Mouse (Mus musculus): ENCODE results near the gene Dvl2. TPM values are rescaled to one million over a fixed set of nuclear protein-coding genes. Genes with fewer than 3 reads are reported as not detected.
A peak's percentile ranks its signal among the peaks of the same experiment; 100 is the strongest.

The Dvl2 gene
- polyA plus RNA-seq, 1 experiment from 2014 or later: 23.3 TPM

DNA sequence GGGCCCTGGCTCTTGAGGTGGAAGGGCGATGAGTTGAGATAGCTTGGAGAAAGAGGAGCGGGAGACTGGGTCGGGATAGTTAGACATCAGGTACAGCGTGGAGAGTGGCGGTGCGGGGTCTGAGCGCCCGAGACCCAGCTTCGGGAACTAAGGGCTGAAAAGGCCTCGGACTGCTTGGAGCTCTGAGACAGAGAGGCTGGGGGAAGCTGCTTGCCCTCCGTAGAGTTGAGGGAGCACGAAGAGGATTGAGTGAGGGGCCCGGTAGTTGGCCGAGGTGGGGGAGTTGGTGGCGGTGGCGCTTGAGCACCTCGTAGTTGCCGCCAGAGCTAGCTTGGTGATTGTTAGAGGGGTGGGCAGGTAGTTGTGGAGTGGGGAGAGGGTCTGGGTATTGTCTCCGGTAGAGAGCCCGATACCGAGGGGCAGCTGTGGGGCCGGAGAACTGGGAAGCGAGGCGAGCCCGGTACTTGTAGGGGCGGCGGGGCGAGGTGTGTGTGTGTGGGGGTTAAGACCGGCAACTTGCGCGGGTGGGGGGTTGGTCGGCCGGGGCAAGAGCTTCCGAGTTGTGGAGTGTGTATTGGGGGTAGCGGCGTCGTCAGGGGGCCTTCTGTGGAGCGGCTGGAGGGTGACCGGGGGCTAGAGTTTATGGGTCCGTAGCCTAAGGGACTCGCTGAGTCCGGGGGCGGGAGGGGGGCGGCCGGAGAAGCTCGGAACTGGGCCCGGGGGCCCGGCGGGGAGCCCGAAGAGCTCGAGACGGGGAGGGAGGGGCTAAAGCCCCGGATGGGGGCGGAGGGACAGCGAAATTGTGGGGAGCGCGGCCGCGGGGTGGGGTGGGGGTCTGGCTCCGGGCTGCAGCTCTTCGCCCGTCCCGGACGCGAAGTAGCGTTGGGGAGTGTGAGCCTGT lies 4.0 kb upstream of the Dvl2 start:
- WGBS: 1% methylated on average over 66 of the region's 66 CpGs
- Histone ChIP-seq H3K27ac (ENCODE audit: low read depth, low read length) (peak overlapping the region; percentile 99), H3K9ac (ENCODE audit: low read depth, low read length) (peak overlapping the region; percentile 99), H3K4me1 (replicated peaks; ENCODE audit: control insufficient read depth, insufficient read depth, low read length) (peaks cover 26% of the 10 kb centered on the region), H3K4me3 (ENCODE audit: low read depth, low read length) (peak overlapping the region; percentile 97), H3K4me2 (peak overlapping the region; percentile 75), H3K27me3 (replicated peaks; ENCODE audit: control insufficient read depth, insufficient read depth, low read length) (no peaks in the 10 kb centered on the region), H3K36me3 (ENCODE audit: control insufficient read depth, insufficient read depth, low read length) (peaks cover 25% of the 10 kb centered on the region), H3K9me3 (ENCODE audit: control insufficient read depth, low read length) (no peaks in the 10 kb centered on the region)
- peak; percentile 8 for ATAC-seq (replicated peaks; ENCODE audit: low FRiP score)
- peak; percentile 69 for DNase-seq (ENCODE audit: low spot score)

DNA sequence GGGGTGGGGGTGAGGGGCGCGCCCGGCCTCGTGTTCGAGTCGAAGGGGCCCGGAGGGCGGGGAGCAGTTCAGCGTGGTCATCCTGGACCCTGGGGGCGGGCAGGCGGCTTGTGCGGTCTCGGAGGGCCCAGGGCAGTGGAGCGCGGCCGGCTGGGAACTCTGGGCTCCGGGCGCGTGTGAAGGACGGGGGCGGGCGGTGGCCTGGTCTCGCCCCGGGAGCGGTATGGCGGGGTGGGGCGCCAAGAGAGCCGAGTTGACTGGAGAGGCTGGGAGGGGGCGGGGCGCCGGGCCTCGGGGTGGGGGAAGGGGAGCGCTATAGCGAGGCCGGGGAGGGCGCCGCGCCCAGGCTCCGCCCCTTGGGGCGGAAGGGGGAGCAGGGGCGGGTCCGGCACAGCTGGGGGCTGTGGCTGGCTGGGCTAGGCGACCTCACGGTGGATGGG lies 3.3 kb upstream of the Dvl2 start:
- Histone ChIP-seq H3K4me1 (replicated peaks; ENCODE audit: control insufficient read depth, insufficient read depth, low read length) (peaks cover 28% of the 10 kb centered on the region), H3K4me3 (ENCODE audit: low read depth, low read length) (peak overlapping the region; percentile 97), H3K36me3 (ENCODE audit: control insufficient read depth, insufficient read depth, low read length) (peaks cover 25% of the 10 kb centered on the region), H3K9ac (ENCODE audit: low read depth, low read length) (peak overlapping the region; percentile 99), H3K27ac (ENCODE audit: low read depth, low read length) (peak overlapping the region; percentile 99), H3K4me2 (peak overlapping the region; percentile 75), H3K27me3 (replicated peaks; ENCODE audit: control insufficient read depth, insufficient read depth, low read length) (no peaks in the 10 kb centered on the region), H3K9me3 (ENCODE audit: control insufficient read depth, low read length) (no peaks in the 10 kb centered on the region)
- ATAC-seq (replicated peaks; ENCODE audit: low FRiP score) (peak; percentile 74), DNase-seq (ENCODE audit: low spot score) (peak; percentile 92)
- whole genome bisulfite sequencing: 1% methylated on average over 31 of the region's 44 CpGs

DNA sequence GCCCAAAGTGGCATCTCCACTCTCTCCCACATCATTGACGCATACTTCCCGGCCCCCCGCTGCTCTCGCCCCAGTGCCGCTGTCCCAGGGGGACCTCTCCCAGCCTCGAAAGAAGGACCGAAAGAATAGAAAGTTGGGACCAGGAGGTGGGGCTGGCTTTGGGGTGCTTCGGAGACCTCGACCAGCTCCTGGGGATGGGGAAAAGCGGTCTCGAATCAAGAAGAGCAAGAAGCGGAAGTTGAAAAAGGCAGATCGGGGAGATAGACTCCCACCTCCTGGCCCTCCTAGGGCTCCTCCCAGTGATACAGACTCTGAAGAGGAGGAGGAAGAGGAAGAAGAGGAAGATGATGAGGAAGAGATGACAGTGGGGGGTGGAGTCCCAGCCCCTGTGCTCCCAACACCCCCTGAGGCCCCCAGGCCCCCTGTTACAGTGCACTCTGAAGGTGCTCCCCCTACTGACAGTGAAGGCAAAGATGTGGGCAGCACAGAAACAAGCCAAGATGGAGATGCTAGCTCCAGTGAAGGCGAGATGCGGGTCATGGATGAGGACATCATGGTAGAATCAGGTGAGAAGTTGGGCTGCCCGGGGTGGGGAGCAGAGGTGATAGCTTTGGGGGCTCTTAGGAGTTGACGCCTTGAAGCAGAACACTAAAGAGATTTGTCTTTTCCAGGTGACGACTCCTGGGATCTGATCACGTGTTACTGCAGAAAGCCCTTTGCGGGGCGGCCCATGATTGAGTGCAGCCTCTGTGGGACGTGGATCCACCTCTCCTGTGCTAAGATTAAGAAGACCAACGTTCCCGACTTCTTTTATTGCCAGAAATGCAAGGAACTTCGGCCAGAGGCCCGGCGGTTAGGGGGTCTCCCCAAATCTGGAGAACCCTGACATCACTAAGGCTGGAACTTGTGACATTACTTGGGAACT lies 1.6 kb upstream of the Dvl2 start:
- Histone ChIP-seq H3K36me3 (ENCODE audit: control insufficient read depth, insufficient read depth, low read length) (peaks cover 20% of the 10 kb centered on the region), H3K4me2 (no peak overlapping the region; the same call in 1 of the 2 replicates), H3K4me3 (ENCODE audit: low read depth, low read length) (no peak overlapping the region), H3K4me1 (replicated peaks; ENCODE audit: control insufficient read depth, insufficient read depth, low read length) (peaks cover 30% of the 10 kb centered on the region), H3K9ac (ENCODE audit: low read depth, low read length) (no peak overlapping the region), H3K27me3 (replicated peaks; ENCODE audit: control insufficient read depth, insufficient read depth, low read length) (no peaks in the 10 kb centered on the region), H3K9me3 (ENCODE audit: control insufficient read depth, low read length) (no peaks in the 10 kb centered on the region), H3K27ac (ENCODE audit: low read depth, low read length) (0 out of 2 replicates have a peak overlapping the region, but pooled peaks have one; percentile 4)
- 89% methylated on average over 27 of the region's 27 CpGs for whole genome bisulfite sequencing
- ATAC-seq (replicated peaks; ENCODE audit: low FRiP score) (no peak), DNase-seq (ENCODE audit: low spot score) (no peak)

DNA sequence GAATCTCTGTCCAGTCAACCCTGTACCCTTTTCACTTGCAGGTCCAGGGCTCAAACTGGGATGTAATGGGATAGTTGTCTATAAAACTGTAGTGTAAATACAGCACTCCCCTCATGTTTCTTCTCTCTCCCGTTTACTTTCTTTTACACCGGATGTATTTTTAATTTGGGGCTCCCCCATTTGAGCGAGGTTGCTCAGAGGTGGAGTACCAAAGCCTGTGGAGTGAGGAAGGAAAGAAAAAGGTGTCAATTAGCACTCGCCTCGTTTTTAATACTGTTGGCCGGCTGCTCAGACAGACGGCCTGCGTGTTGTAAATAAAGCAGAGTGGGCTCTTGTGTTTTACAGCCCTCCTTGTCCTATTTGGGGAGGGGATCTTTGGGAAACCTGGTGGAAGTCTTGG lies 729 bp upstream of the Dvl2 start:
- WGBS: 84% methylated on average over 8 of the region's 8 CpGs
- Histone ChIP-seq H3K4me1 (replicated peaks; ENCODE audit: control insufficient read depth, insufficient read depth, low read length) (peaks cover 26% of the 10 kb centered on the region), H3K27me3 (replicated peaks; ENCODE audit: control insufficient read depth, insufficient read depth, low read length) (no peaks in the 10 kb centered on the region), H3K9me3 (ENCODE audit: control insufficient read depth, low read length) (no peaks in the 10 kb centered on the region), H3K4me3 (ENCODE audit: low read depth, low read length) (peak overlapping the region; percentile 77; the same call in 1 of the 2 replicates), H3K36me3 (ENCODE audit: control insufficient read depth, insufficient read depth, low read length) (peaks cover 20% of the 10 kb centered on the region), H3K4me2 (peak overlapping the region; percentile 81), H3K27ac (ENCODE audit: low read depth, low read length) (peak overlapping the region; percentile 90; the same call in 1 of the 2 replicates), H3K9ac (ENCODE audit: low read depth, low read length) (no peak overlapping the region)
- DNase-seq (ENCODE audit: low spot score) (no peak), ATAC-seq (replicated peaks; ENCODE audit: low FRiP score) (no peak)

DNA sequence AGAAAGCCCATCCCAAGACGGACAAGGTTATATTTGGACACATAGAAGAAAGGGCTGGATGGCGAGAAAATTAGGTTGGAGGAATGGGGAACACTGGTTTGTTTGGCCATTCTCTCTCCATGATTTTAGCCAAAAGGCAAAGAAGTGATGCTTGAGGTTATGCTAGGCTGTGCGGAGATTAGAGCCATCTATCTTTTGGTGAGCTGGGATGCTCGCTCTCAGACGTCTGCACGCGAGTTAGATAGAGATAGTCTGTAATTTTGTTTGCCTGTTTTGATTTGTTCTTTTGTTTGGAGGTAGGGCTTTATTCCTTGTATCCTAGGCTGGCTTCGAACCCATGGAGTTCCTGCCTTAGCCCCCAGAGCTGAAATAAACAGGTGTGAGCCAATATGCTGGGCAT lies 764 bp downstream of the Dvl2 start:
- DNase-seq (ENCODE audit: low spot score) (no peak), ATAC-seq (replicated peaks; ENCODE audit: low FRiP score) (no peak)
- peaks cover 25% of the 10 kb centered on the region for H3K36me3 ChIP-seq (ENCODE audit: control insufficient read depth, insufficient read depth, low read length)
- peak overlapping the region; percentile 81 for H3K4me2 ChIP-seq
- peaks cover 25% of the 10 kb centered on the region for H3K4me1 ChIP-seq (replicated peaks; ENCODE audit: control insufficient read depth, insufficient read depth, low read length)
- WGBS: 9% methylated on average over 8 of the region's 8 CpGs
- H3K27me3 ChIP-seq (replicated peaks; ENCODE audit: control insufficient read depth, insufficient read depth, low read length): no peaks in the 10 kb centered on the region
- H3K9ac ChIP-seq (ENCODE audit: low read depth, low read length): peak overlapping the region; percentile 74
- no peak overlapping the region; the same call in 1 of the 2 replicates for H3K27ac ChIP-seq (ENCODE audit: low read depth, low read length)
- H3K9me3 ChIP-seq (ENCODE audit: control insufficient read depth, low read length): no peaks in the 10 kb centered on the region
- peak overlapping the region; percentile 77 for H3K4me3 ChIP-seq (ENCODE audit: low read depth, low read length)

DNA sequence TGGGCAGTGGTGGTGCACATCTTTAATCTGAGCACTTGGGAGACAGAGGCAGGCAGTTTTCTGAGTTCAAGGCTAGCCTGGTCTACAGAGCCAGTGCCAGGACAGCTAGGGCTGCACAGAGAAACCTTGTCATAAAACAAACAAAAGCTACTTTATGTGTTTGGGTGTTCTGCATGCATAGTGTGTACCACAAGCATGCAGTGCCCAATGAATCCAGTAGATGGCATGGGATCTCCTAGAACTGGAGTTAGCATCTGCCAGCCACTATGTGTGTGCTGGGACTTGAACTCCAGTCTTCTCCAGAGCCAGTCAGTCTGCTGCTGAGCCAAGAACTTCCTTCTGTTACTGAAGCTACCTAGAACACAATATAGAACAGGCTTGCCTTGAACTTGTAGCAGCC lies 1.5 kb downstream of the Dvl2 start:
- ATAC-seq (replicated peaks; ENCODE audit: low FRiP score) (no peak), DNase-seq (ENCODE audit: low spot score) (no peak)
- peak overlapping the region; percentile 81 for H3K4me2 ChIP-seq
- H3K9me3 ChIP-seq (ENCODE audit: control insufficient read depth, low read length): no peaks in the 10 kb centered on the region
- H3K27ac ChIP-seq (ENCODE audit: low read depth, low read length): no peak overlapping the region
- no peaks in the 10 kb centered on the region for H3K27me3 ChIP-seq (replicated peaks; ENCODE audit: control insufficient read depth, insufficient read depth, low read length)
- H3K4me1 ChIP-seq (replicated peaks; ENCODE audit: control insufficient read depth, insufficient read depth, low read length): peaks cover 25% of the 10 kb centered on the region
- no peak overlapping the region for H3K9ac ChIP-seq (ENCODE audit: low read depth, low read length)
- peaks cover 30% of the 10 kb centered on the region for H3K36me3 ChIP-seq (ENCODE audit: control insufficient read depth, insufficient read depth, low read length)
- H3K4me3 ChIP-seq (ENCODE audit: low read depth, low read length): peak overlapping the region; percentile 77

DNA sequence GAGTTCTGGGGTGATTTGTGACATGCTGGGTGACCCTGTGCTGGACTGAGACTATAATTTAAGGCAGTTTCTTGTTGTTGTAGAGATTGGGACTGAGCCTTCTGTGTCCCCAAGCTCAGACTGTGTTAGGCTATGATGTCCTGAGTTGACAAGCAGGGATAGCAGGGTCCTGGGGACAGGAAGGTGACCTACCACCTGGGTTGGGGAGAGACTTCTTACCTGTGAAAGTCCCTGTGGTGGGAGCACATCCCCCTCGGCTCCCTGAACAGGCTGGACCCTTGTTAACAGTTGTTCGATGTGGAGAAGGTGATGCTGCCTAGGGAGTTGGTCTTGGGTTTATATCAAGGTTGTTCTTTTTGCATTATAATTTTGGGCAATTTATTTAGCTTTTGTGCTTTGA lies 2.1 kb downstream of the Dvl2 start:
- DNase-seq (ENCODE audit: low spot score): no peak
- 84% methylated on average over 2 of the region's 2 CpGs for WGBS
- Histone ChIP-seq H3K4me1 (replicated peaks; ENCODE audit: control insufficient read depth, insufficient read depth, low read length) (peaks cover 22% of the 10 kb centered on the region), H3K4me3 (ENCODE audit: low read depth, low read length) (no peak overlapping the region), H3K9ac (ENCODE audit: low read depth, low read length) (no peak overlapping the region), H3K4me2 (peak overlapping the region; percentile 1; the same call in 1 of the 2 replicates), H3K27me3 (replicated peaks; ENCODE audit: control insufficient read depth, insufficient read depth, low read length) (no peaks in the 10 kb centered on the region), H3K36me3 (ENCODE audit: control insufficient read depth, insufficient read depth, low read length) (peaks cover 32% of the 10 kb centered on the region), H3K27ac (ENCODE audit: low read depth, low read length) (no peak overlapping the region), H3K9me3 (ENCODE audit: control insufficient read depth, low read length) (no peaks in the 10 kb centered on the region)
- ATAC-seq (replicated peaks; ENCODE audit: low FRiP score): no peak

DNA sequence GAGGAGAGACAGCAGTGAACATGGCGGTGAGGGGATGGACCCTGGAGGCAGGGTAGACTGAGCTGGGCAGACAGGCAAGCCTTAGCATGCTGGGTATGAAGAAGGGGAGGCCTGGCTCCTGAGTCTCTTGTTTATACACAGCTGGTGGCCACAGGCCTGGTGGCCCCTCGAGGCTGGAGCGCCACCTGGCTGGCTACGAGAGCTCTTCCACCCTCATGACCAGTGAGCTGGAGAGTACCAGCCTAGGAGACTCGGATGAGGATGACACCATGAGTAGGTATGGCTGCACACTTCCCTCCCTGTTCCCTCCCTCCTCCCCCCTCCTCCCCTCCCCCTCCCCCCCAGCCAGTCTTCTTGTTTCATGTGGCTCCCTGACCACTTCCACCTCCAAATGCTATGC lies 5.1 kb downstream of the Dvl2 start:
- no peak for ATAC-seq (replicated peaks; ENCODE audit: low FRiP score)
- Histone ChIP-seq H3K4me3 (ENCODE audit: low read depth, low read length) (no peak overlapping the region), H3K4me1 (replicated peaks; ENCODE audit: control insufficient read depth, insufficient read depth, low read length) (peaks cover 11% of the 10 kb centered on the region), H3K27me3 (replicated peaks; ENCODE audit: control insufficient read depth, insufficient read depth, low read length) (no peaks in the 10 kb centered on the region), H3K4me2 (no peak overlapping the region), H3K36me3 (ENCODE audit: control insufficient read depth, insufficient read depth, low read length) (peaks cover 27% of the 10 kb centered on the region), H3K27ac (ENCODE audit: low read depth, low read length) (no peak overlapping the region), H3K9me3 (ENCODE audit: control insufficient read depth, low read length) (no peaks in the 10 kb centered on the region), H3K9ac (ENCODE audit: low read depth, low read length) (no peak overlapping the region)
- DNase-seq (ENCODE audit: low spot score): no peak
- 63% methylated on average over 5 of the region's 5 CpGs for WGBS
